Mouse (Mus musculus): ENCODE measurements around the gene Gm49336. TPM values are rescaled to one million over a fixed set of nuclear protein-coding genes. Genes with fewer than 3 reads are reported as not detected.

Gm49336 gene
- polyA plus RNA-seq, 1 experiment from 2014 or later: 44.7 TPM

- Histone ChIP-seq H3K27ac (replicated peaks) (no peak overlapping the region), H3K27me3 (peaks cover 31% of the 10 kb centered on the region), H3K4me3 (replicated peaks) (no peak overlapping the region), H3K4me1 (peaks cover 4% of the 10 kb centered on the region; the same call in 1 of the 2 replicates), H3K9me3 (replicated peaks) (no peaks in the 10 kb centered on the region), H3K9ac (no peak overlapping the region), H3K36me3 (no peaks in the 10 kb centered on the region), H3K4me2 (replicated peaks) (no peak overlapping the region)
- no peak for ATAC-seq (ENCODE audit: insufficient number of reproducible peaks, low FRiP score, low TSS enrichment, low read depth)
- 94% methylated on average over 2 of the region's 2 CpGs for WGBS
Observed at GRCm38 (mm10) chr14:60181306-60181705, 70.0 kb downstream of the Gm49336 start.

- no peak overlapping the region for H3K9ac ChIP-seq
- peaks cover 4% of the 10 kb centered on the region; the same call in 1 of the 2 replicates for H3K4me1 ChIP-seq
- H3K27me3 ChIP-seq: peaks cover 48% of the 10 kb centered on the region
- H3K4me3 ChIP-seq (replicated peaks): no peak overlapping the region
- 35% methylated on average over 2 of the region's 2 CpGs for WGBS
- ATAC-seq (ENCODE audit: insufficient number of reproducible peaks, low FRiP score, low TSS enrichment, low read depth): no peak
- no peaks in the 10 kb centered on the region for H3K9me3 ChIP-seq (replicated peaks)
- H3K27ac ChIP-seq (replicated peaks): no peak overlapping the region
- no peak overlapping the region for H3K4me2 ChIP-seq (replicated peaks)
- no peaks in the 10 kb centered on the region for H3K36me3 ChIP-seq
Observed at GRCm38 (mm10) chr14:60178571-60178955, 72.7 kb downstream of the Gm49336 start.

- Histone ChIP-seq H3K4me2 (replicated peaks) (peak overlapping the region; percentile 98), H3K4me3 (replicated peaks) (peak overlapping the region; percentile 67), H3K27ac (replicated peaks) (no peak overlapping the region), H3K9ac (peak overlapping the region; percentile 40), H3K27me3 (peaks cover 48% of the 10 kb centered on the region), H3K36me3 (no peaks in the 10 kb centered on the region), H3K9me3 (replicated peaks) (no peaks in the 10 kb centered on the region), H3K4me1 (peaks cover 4% of the 10 kb centered on the region; the same call in 1 of the 2 replicates)
- WGBS: 18% methylated on average over 37 of the region's 37 CpGs
- ATAC-seq (ENCODE audit: insufficient number of reproducible peaks, low FRiP score, low TSS enrichment, low read depth): peak; percentile 49; the same call in 1 of the 2 replicates
Observed at GRCm38 (mm10) chr14:60177614-60178570, 73.4 kb downstream of the Gm49336 start.

GRCm38 (mm10) chr14:60176891-60177613 is 74.3 kb downstream of the Gm49336 start:
- Histone ChIP-seq H3K4me3 (replicated peaks) (peak overlapping the region; percentile 67), H3K27me3 (peaks cover 48% of the 10 kb centered on the region), H3K27ac (replicated peaks) (no peak overlapping the region), H3K4me2 (replicated peaks) (peak overlapping the region; percentile 98), H3K4me1 (peaks cover 4% of the 10 kb centered on the region; the same call in 1 of the 2 replicates), H3K36me3 (no peaks in the 10 kb centered on the region), H3K9ac (peak overlapping the region; percentile 40), H3K9me3 (replicated peaks) (no peaks in the 10 kb centered on the region)
- whole genome bisulfite sequencing: under 1% methylated on average over 76 of the region's 84 CpGs
- ATAC-seq (ENCODE audit: insufficient number of reproducible peaks, low FRiP score, low TSS enrichment, low read depth): peak; percentile 73

GRCm38 (mm10) chr14:60176469-60176890 is 74.8 kb downstream of the Gm49336 start:
- no peak for ATAC-seq (ENCODE audit: insufficient number of reproducible peaks, low FRiP score, low TSS enrichment, low read depth)
- Histone ChIP-seq H3K4me2 (replicated peaks) (peak overlapping the region; percentile 98), H3K36me3 (no peaks in the 10 kb centered on the region), H3K9ac (no peak overlapping the region), H3K27me3 (peaks cover 48% of the 10 kb centered on the region), H3K4me1 (peaks cover 4% of the 10 kb centered on the region; the same call in 1 of the 2 replicates), H3K27ac (replicated peaks) (no peak overlapping the region), H3K4me3 (replicated peaks) (peak overlapping the region; percentile 67), H3K9me3 (replicated peaks) (no peaks in the 10 kb centered on the region)
- 34% methylated on average over 9 of the region's 9 CpGs for WGBS

- Histone ChIP-seq H3K27ac (replicated peaks) (no peak overlapping the region), H3K36me3 (no peaks in the 10 kb centered on the region), H3K4me3 (replicated peaks) (no peak overlapping the region), H3K4me1 (peaks cover under 1% of the 10 kb centered on the region; the same call in 1 of the 2 replicates), H3K27me3 (peaks cover 28% of the 10 kb centered on the region), H3K9ac (no peak overlapping the region), H3K4me2 (replicated peaks) (no peak overlapping the region), H3K9me3 (replicated peaks) (no peaks in the 10 kb centered on the region)
- 60% methylated on average over 12 of the region's 12 CpGs for WGBS
- no peak for ATAC-seq (ENCODE audit: insufficient number of reproducible peaks, low FRiP score, low TSS enrichment, low read depth)
Observed at GRCm38 (mm10) chr14:60172286-60173055, 78.8 kb downstream of the Gm49336 start.

- no peak for ATAC-seq (ENCODE audit: insufficient number of reproducible peaks, low FRiP score, low TSS enrichment, low read depth)
- Histone ChIP-seq H3K9ac (no peak overlapping the region), H3K27ac (replicated peaks) (no peak overlapping the region), H3K36me3 (no peaks in the 10 kb centered on the region), H3K27me3 (peaks cover 13% of the 10 kb centered on the region), H3K4me1 (no peaks in the 10 kb centered on the region), H3K4me3 (replicated peaks) (no peak overlapping the region), H3K4me2 (replicated peaks) (no peak overlapping the region), H3K9me3 (replicated peaks) (no peaks in the 10 kb centered on the region)
- 75% methylated on average over 16 of the region's 16 CpGs for WGBS
Observed at GRCm38 (mm10) chr14:60170845-60171610, 80.3 kb downstream of the Gm49336 start.

GRCm38 (mm10) chr14:60163367-60163766 is 87.9 kb downstream of the Gm49336 start:
- Histone ChIP-seq H3K36me3 (no peaks in the 10 kb centered on the region), H3K4me3 (replicated peaks) (no peak overlapping the region), H3K4me2 (replicated peaks) (no peak overlapping the region), H3K27me3 (no peaks in the 10 kb centered on the region), H3K27ac (replicated peaks) (no peak overlapping the region), H3K4me1 (no peaks in the 10 kb centered on the region), H3K9ac (no peak overlapping the region), H3K9me3 (replicated peaks) (no peaks in the 10 kb centered on the region)
- 85% methylated on average over 3 of the region's 3 CpGs for WGBS
- ATAC-seq (ENCODE audit: insufficient number of reproducible peaks, low FRiP score, low TSS enrichment, low read depth): no peak
